Mouse (Mus musculus): Measurements from ENCODE around the gene Gm26620.

The Gm26620 gene

DNA sequence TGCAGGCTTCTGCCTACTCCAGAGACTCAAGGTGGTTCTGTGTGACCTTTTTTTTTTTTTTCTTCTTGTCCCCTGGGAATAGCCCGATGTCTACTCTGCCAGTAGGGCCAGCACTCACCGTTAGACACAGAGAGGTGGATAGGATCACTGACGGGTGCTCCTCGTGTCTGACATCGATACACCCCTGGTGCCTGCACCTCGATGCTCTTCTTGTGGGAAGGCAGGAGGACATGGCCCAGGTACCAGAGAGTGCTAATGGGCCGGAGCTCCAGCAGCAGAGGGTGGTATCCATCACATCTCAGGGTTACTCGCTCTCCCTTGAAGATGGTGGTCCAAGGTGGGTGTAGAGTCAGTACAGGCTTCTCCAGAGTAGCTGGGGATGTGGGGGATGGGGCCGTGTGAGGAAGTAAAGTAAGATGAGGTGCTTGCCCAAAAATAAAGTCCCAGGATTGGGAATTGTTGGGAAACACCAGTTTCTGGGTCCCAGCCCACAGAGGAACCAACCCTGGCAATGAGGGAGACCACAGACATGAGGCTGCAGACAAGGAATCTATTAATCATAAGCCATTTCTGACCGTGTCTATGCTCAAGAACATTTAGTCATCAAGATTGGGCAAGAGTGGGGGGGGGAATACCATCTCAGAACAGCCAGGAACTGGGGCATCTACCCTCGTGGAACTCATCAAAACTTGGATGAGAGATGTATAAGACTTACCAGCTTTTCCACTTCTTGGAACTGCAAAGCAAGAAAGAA lies 27.2 kb downstream of the Gm26620 start:
- DNase-seq (ENCODE audit: extremely low spot score) = no peak

DNA sequence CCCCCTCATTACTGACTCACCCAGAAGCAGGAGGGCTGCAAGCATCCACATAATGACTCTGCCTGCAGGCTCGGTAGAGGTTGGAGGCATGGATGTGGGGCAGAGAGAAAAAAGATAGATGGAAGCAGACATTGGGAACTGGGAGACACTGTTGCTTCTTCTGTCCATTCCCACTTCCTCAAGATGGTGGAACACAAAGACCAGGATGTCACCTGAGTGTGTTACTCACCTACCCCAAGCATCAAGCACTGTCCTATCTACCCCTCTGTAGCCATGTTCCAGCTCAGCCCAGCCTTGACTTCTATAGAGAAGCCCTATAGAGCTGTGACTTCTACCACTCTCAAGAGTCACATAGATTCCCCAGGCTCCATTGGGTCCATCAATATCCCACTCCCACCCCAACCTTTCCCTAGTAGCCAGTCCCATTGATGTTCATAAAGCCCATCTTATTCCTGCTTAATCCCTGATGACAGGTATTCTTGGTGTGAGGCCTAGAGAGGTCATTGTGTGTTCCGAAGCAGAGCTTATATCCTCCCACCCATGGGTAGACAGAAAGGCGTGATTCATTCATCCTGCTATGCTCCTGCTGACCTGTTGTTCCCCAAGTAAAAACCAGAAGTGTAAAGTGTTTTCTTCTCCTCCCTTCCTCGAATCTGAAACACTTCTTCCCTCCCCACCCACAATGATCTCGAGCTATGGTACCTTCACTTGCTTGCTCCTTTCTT lies 28.2 kb downstream of the Gm26620 start, which contains the start of gene Fcrlb:
Gene Fcrlb (minus strand): TSS at position 51 of the 725 bp plus-strand sequence.
- no peak for DNase-seq (ENCODE audit: extremely low spot score)

DNA sequence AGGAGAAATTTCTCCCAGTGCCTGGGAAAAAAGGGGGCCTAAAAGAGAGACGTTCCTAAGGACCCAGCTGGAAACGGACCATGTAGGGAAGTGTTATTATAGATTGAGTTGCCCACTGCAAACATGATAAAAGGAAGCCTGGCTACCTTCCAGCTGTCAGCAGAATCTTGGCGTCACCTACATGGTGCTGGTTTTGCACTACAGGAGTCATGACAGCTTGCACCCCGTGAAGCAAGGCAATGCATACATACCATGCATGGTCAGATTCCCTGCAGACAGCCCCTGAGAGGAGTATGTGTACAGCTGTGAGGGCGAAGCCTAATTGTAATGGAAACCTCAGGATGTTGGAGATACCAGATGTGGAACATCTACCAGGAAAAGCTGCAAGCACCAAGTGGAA lies 30.8 kb downstream of the Gm26620 start:
- DNase-seq (ENCODE audit: extremely low spot score) = no peak

GRCm38 (mm10) chr1:170919308-170919707 lies 34.4 kb downstream of the Gm26620 start:
- no peak for DNase-seq (ENCODE audit: extremely low spot score)

DNA sequence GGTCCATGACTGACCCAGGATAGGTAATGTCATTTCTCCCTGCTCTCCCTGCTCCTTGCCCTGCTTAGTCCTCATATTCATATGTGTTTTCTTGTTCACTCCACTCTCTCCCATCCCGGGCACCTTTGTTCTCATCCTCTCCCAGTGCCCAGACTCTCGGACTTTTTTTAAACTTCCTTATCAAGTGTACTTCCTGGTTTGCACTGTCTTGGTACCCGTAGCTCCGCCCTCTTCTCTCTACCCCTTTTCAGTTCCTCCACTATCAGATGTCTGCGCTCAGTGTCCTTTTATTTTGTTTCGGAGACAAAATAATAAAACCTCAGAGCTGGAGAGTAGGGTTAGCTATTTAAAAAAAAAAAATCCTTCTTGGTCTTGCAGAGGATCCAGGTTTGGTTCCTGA lies 39.6 kb downstream of the Gm26620 start:
- no peak for DNase-seq (ENCODE audit: extremely low spot score)

DNA sequence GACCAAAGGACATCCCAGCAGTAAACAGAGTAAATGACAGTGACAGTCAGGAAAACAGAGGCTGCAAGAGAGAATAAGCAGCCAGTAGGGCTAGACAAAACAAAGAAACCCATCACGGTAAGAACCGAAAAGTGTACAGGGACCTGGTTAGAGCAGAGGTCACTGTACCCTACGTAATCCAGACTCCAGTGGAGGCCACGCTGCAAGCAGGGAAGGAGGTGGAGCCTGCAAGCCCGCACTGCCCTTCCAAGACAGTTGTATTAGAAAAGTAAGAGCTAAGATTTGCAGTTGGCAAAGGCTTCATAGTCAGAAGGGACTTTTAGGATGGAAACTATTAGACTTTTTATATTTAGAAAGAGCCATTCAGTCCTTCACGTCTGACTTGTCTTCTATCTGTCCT lies 42.1 kb downstream of the Gm26620 start:
- no peak for DNase-seq (ENCODE audit: extremely low spot score)

- no peak for DNase-seq (ENCODE audit: extremely low spot score)
Observed at GRCm38 (mm10) chr1:170927378-170927777, 42.5 kb downstream of the Gm26620 start, which contains the start of gene Fcrla. TSS of gene Fcrla (minus strand) at chr1:170927583.

DNA sequence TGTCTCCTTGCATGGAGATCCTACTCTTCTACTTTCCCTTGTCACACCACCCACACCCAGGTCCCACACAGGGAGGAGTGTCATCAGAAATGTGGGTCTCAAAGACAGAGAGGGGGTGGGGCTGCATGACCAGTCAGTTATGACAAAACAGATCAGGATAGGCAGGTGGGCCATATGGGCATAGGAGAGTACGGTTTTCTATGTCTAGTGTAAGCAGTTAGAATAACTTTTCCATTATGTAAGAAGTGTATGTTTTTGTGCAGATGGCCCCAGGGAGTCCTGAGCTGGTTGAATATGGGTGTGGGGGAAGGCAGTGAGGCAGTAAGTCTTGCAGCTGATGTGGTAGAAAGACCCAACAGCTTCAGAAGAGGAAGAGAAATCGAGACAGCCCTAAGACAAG lies 43.6 kb downstream of the Gm26620 start:
- no peak for DNase-seq (ENCODE audit: extremely low spot score)

DNA sequence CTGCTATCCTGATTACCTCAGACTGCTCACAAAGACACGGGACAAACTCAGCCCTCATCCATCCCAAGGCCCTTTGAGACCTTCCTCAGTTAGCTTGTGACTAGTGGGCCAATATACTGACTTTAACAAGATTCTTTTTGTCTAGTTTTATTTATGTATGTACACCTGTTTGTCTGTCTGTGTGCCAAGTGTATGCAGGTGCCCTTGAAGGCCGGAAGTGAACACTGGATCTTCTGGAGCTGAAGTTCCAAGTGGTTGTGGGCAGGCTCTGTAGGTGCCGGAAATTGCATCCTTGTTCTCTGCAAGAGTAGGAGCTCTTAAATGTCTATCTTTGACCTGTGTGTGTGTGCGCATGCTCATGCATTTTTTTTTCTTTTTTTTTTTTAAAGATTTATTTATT lies 44.4 kb downstream of the Gm26620 start:
- DNase-seq (ENCODE audit: extremely low spot score) = no peak

DNA sequence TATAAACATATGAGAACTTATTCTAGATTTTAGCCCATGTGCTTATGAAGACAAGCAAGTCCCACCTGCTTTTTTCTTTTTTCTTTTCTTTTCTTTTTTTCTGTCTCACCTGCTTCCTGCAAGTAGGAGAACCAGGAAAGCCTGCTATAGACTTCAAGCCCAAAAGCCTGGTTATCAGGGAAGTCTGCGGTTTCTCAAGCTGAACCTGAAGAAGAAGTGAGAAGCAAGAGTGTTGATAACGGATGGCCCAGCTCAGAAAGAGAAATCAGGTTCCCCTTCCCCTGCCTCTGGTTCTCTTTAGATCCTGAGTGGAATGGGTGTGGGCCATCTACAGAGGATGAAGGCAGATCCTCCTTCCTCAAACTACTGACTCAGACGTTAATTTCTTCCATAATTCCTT lies 47.2 kb downstream of the Gm26620 start:
- no peak for DNase-seq (ENCODE audit: extremely low spot score)

DNA sequence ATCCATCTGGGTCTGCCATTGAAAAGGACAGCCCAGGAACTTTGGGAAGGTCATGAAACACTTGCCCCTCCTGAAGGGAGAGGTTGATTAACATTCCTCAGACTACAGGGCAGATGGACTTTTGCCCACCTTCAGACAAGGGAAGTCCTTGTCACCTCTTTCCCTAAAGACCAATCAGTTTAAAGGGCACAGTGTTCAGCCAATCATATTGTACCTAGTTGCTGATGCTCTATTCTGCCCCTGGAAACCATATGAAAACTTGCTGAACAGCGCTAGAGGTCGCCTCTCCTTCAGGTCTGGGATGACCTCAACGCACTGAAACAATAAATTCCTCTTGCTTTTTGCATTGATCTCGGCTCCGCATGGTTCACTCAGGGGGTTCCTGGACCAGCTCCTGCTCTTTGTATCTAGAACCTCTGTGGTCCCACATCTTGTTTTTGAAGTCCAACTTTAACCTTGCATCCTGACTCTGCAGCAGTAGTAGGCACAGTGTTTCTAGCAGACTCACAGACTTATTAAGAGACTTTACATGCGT lies 48.6 kb downstream of the Gm26620 start:
- no peak for DNase-seq (ENCODE audit: extremely low spot score)

- DNase-seq (ENCODE audit: extremely low spot score) = no peak
Observed at GRCm38 (mm10) chr1:170933940-170934339, 49.1 kb downstream of the Gm26620 start.

DNA sequence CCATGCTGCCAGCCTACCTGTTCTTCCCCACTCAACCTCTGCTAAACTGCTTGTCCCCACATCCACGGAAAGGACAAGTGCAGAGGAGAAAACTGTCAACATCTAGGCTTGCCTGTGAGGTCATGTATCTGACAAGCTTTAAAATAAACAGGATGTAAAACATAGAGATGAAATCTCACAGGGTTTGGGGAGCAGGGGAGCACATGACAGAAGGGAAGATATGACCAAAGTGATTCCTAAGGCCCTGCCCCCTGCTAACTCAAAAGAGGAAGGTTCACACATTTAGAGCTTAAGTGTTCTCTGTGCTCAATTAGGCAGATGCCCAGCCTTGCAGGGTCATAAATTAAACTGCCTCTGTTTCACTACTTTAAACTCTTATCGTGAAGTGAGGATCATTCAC lies 49.5 kb downstream of the Gm26620 start:
- no peak for DNase-seq (ENCODE audit: extremely low spot score)

Measured in embryo, embryonic 9.5 days (tissue).